ENCODE assay signal across 11 mouse cellular contexts in genomic region chr8:121258126-121258792, GRCm38 (mm10).
DNase-seq lines count a peak whose midpoint lies in the region; ATAC-seq lines count a peak whose summit lies in the region.
"Had no signal": no experiment of that assay in that cellular context is flagged by ENCODE, and none has a peak within 500 bp of the region (broad histone marks: within the 10 kb centered on the region; RNA-seq: fewer than 3 reads in every experiment).

No protein-coding gene starts in this region.

- H3K27me3 ChIP-seq in kidney, embryonic 16.5 days (ENCODE audit: insufficient read depth, low read length) = peaks cover 3% of the 10 kb centered on the region
- peaks cover 10% of the 10 kb centered on the region for H3K27me3 ChIP-seq in midbrain, embryonic 13.5 days

- H3K4me1 ChIP-seq in kidney, embryonic 16.5 days (ENCODE audit: insufficient read depth, low read length) = peaks cover 47% of the 10 kb centered on the region
- peaks cover 11% of the 10 kb centered on the region for H3K4me1 ChIP-seq in midbrain, embryonic 13.5 days (replicated peaks)

- H3K36me3 ChIP-seq in kidney, embryonic 16.5 days (ENCODE audit: insufficient read depth, low read length) = no peaks in the 10 kb centered on the region
- H3K36me3 ChIP-seq in midbrain, embryonic 13.5 days = no peaks in the 10 kb centered on the region

- peak; percentile 62 for DNase-seq in adrenal gland, postnatal 10 days
- no peak for DNase-seq in adrenal gland, adult 8-10 months
- no peak for DNase-seq in kidney, adult 11 months
- peak; percentile 52 to 68 for DNase-seq in adrenal gland, postnatal 36 days
- DNase-seq in kidney, postnatal 4 days = peak; percentile 68 to 79
- no peak for DNase-seq in gastrocnemius, postnatal 10 days
- DNase-seq: cerebellum, postnatal 36 days; forebrain, postnatal 0 days had no signal

- H3K27ac ChIP-seq in kidney, embryonic 16.5 days (ENCODE audit: low read length) = peak overlapping the region; percentile 70
- no peak overlapping the region for H3K27ac ChIP-seq in midbrain, embryonic 13.5 days
- H3K27ac ChIP-seq: layer of hippocampus, adult 2 months had no signal

- peak overlapping the region; percentile 27 for H3K4me2 ChIP-seq in kidney, embryonic 16.5 days (replicated peaks; ENCODE audit: low read depth, low read length)
- no peak overlapping the region for H3K4me2 ChIP-seq in midbrain, embryonic 13.5 days (replicated peaks)

- ATAC-seq in kidney, embryonic 16.5 days (ENCODE audit: low FRiP score, low TSS enrichment) = peak; percentile 66
- no peak for ATAC-seq in midbrain, embryonic 13.5 days
- ATAC-seq: forebrain, postnatal 0 days had no signal

- H3K4me3 ChIP-seq in kidney, embryonic 16.5 days (ENCODE audit: low read length) = no peak overlapping the region
- H3K4me3 ChIP-seq in midbrain, embryonic 13.5 days (replicated peaks) = no peak overlapping the region
- H3K4me3 ChIP-seq: layer of hippocampus, adult 2 months had no signal

- H3K9me3 ChIP-seq in kidney, embryonic 16.5 days (ENCODE audit: low read length) = no peaks in the 10 kb centered on the region
- H3K9me3 ChIP-seq in midbrain, embryonic 13.5 days = no peaks in the 10 kb centered on the region

- peak overlapping the region; percentile 41; the same call in 1 of the 2 replicates for H3K9ac ChIP-seq in kidney, embryonic 16.5 days (replicated peaks; ENCODE audit: low read length)
- no peak overlapping the region for H3K9ac ChIP-seq in midbrain, embryonic 13.5 days (replicated peaks)
- H3K9ac ChIP-seq: forebrain, postnatal 0 days had no signal

- 6% methylated on average over 21 of the region's 21 CpGs for WGBS in kidney, embryonic 16.5 days
- WGBS in midbrain, embryonic 13.5 days = 75% methylated on average over 21 of the region's 21 CpGs

Comparison
In these comparisons a context has a peak if more than half of its experiments do, and no peak if none do; other contexts are left out.
1. DNase-seq: peak in adrenal gland, postnatal 10 days (single experiment), adrenal gland, postnatal 36 days (2 of 2) and kidney, postnatal 4 days (2 of 2); none in adrenal gland, adult 8-10 months (single experiment), kidney, adult 11 months (single experiment) and gastrocnemius, postnatal 10 days (single experiment).